Mouse (Mus musculus) heart, embryonic 16.5 days (tissue): ENCODE results near the gene Ankrd11. TPM values are rescaled to one million over a fixed set of nuclear protein-coding genes. Genes with fewer than 3 reads are reported as not detected.

Source experiments
- ATAC-seq: fragments of 200-750 bp; cut with Nextera tagmentation; replicated peaks from 2 replicates; pipeline ENCODE4 v1.8.0; 2017; ENCODE audit warnings: moderate number of reproducible peaks; ENCODE audit not compliant: insufficient read depth, low FRiP score; ENCODE audit errors: extremely low read depth
- H3K27ac ChIP-seq: fragments of 300-500 bp; sonication (generic); 2 replicates; pipeline ENCODE4 v1.5.1; 2014; ENCODE audit warnings: mild to moderate bottlenecking, low read length, control low read depth, moderate library complexity
- H3K27me3 ChIP-seq: fragments of 300-500 bp; sonication (generic); 2 replicates; pipeline ENCODE4 v1.6.1; 2014; ENCODE audit warnings: low read length, mixed read lengths; ENCODE audit not compliant: control insufficient read depth, insufficient read depth
- H3K36me3 ChIP-seq: fragments of 300-500 bp; sonication (generic); 2 replicates; pipeline ENCODE4 v1.6.1; 2014; ENCODE audit not compliant: control insufficient read depth, insufficient read depth
- H3K4me1 ChIP-seq: fragments of 300-500 bp; sonication (generic); 2 replicates; pipeline ENCODE4 v1.6.1; 2014; ENCODE audit warnings: low read length, mixed read lengths; ENCODE audit not compliant: control insufficient read depth, insufficient read depth
- H3K4me2 ChIP-seq: fragments of 300-500 bp; sonication (generic); 2 replicates; pipeline ENCODE4 v1.6.1; 2014; ENCODE audit warnings: low read depth, mild to moderate bottlenecking, control low read depth, low read length
- H3K4me3 ChIP-seq: fragments of 300-500 bp; sonication (generic); 2 replicates; pipeline ENCODE4 v1.5.1; 2014; ENCODE audit warnings: mild to moderate bottlenecking, control low read depth, low read length
- H3K9ac ChIP-seq: fragments of 300-500 bp; sonication (generic); 2 replicates; pipeline ENCODE4 v1.6.1; 2014; ENCODE audit warnings: low read length, control low read depth
- H3K9me3 ChIP-seq: fragments of 300-500 bp; sonication (generic); replicated peaks from 2 replicates; pipeline ENCODE4 v1.6.1; 2016; ENCODE audit warnings: low read length; ENCODE audit not compliant: control insufficient read depth
- WGBS: fragments of 180-500 bp; shearing (Covaris S2); extraction: QIAGEN DNeasy Blood & Tissue Kit; methylation state at CpG from one replicate; pipeline ENCODE4 v1.1.7; 2014; 5-methylcytosine and 5-hydroxymethylcytosine counted together
- polyA plus RNA-seq: library from polyadenylated mRNA; unstranded; fragments of >200 nt; fragmentation: Nextera tagmentation; extraction: Ambion mirVana; gene quantifications from 2 replicates; pipeline ENCODE4 v1.2.1, GENCODE M21; 2015

Ankrd11 gene
- polyA plus RNA-seq, 1 experiment from 2014 or later: 17.6 TPM

GRCm38 (mm10) chr8:122969964-122970620 lies 72.0 kb downstream of the Ankrd11 start:
- no peaks in the 10 kb centered on the region for H3K9me3 ChIP-seq
- no peaks in the 10 kb centered on the region for H3K4me1 ChIP-seq
- no peak overlapping the region for H3K9ac ChIP-seq
- no peaks in the 10 kb centered on the region for H3K27me3 ChIP-seq
- 93% methylated on average over 3 of the region's 3 CpGs for WGBS
- peaks cover 8% of the 10 kb centered on the region; the same call in 1 of the 2 replicates for H3K36me3 ChIP-seq
- no peak for ATAC-seq
- H3K27ac ChIP-seq: no peak overlapping the region
- no peak overlapping the region for H3K4me3 ChIP-seq
- no peak overlapping the region for H3K4me2 ChIP-seq

- Histone ChIP-seq H3K36me3 (peaks cover 4% of the 10 kb centered on the region; the same call in 1 of the 2 replicates), H3K9ac (no peak overlapping the region), H3K27me3 (no peaks in the 10 kb centered on the region), H3K9me3 (no peaks in the 10 kb centered on the region), H3K27ac (no peak overlapping the region), H3K4me1 (no peaks in the 10 kb centered on the region), H3K4me2 (no peak overlapping the region), H3K4me3 (no peak overlapping the region)
- ATAC-seq: no peak
- WGBS: 92% methylated on average over 3 of the region's 3 CpGs
Observed at GRCm38 (mm10) chr8:122968145-122968544, 73.9 kb downstream of the Ankrd11 start.

- Histone ChIP-seq H3K4me2 (no peak overlapping the region), H3K27ac (no peak overlapping the region), H3K36me3 (0 out of 2 replicates have a peak, but pooled peaks cover 2% of the 10 kb centered on the region), H3K9me3 (no peaks in the 10 kb centered on the region), H3K4me1 (peaks cover 12% of the 10 kb centered on the region), H3K9ac (no peak overlapping the region), H3K4me3 (no peak overlapping the region), H3K27me3 (no peaks in the 10 kb centered on the region)
- 74% methylated on average over 3 of the region's 3 CpGs for WGBS
- no peak for ATAC-seq
Observed at GRCm38 (mm10) chr8:122966638-122967037, 75.4 kb downstream of the Ankrd11 start.

- no peak for ATAC-seq
- no peaks in the 10 kb centered on the region for H3K36me3 ChIP-seq
Observed at GRCm38 (mm10) chr8:122962046-122962445, 80.0 kb downstream of the Ankrd11 start.

GRCm38 (mm10) chr8:122961458-122961857 lies 80.6 kb downstream of the Ankrd11 start:
- Histone ChIP-seq H3K4me3 (no peak overlapping the region), H3K4me2 (no peak overlapping the region), H3K36me3 (no peaks in the 10 kb centered on the region), H3K27ac (no peak overlapping the region), H3K9me3 (no peaks in the 10 kb centered on the region), H3K27me3 (no peaks in the 10 kb centered on the region), H3K9ac (no peak overlapping the region), H3K4me1 (peaks cover 27% of the 10 kb centered on the region)
- ATAC-seq: no peak
- 16% methylated on average over 2 of the region's 2 CpGs for WGBS

More at GRCm38 (mm10) chr8:122962046-122962445, 80.0 kb downstream of the Ankrd11 start:
- Histone ChIP-seq H3K4me1 (peaks cover 27% of the 10 kb centered on the region), H3K27ac (no peak overlapping the region), H3K4me2 (no peak overlapping the region), H3K9me3 (no peaks in the 10 kb centered on the region), H3K9ac (no peak overlapping the region), H3K27me3 (no peaks in the 10 kb centered on the region), H3K4me3 (no peak overlapping the region)
- 51% methylated on average over 5 of the region's 5 CpGs for WGBS

GRCm38 (mm10) chr8:122960932-122961331 lies 81.1 kb downstream of the Ankrd11 start:
- H3K27me3 ChIP-seq: no peaks in the 10 kb centered on the region
- no peak overlapping the region for H3K4me2 ChIP-seq
- peaks cover 28% of the 10 kb centered on the region for H3K4me1 ChIP-seq
- no peak overlapping the region for H3K27ac ChIP-seq
- no peak overlapping the region for H3K4me3 ChIP-seq
- H3K9ac ChIP-seq: no peak overlapping the region
- H3K36me3 ChIP-seq: no peaks in the 10 kb centered on the region
- WGBS: 9% methylated on average over 1 of the region's 1 CpGs
- no peak for ATAC-seq
- no peaks in the 10 kb centered on the region for H3K9me3 ChIP-seq

- H3K9me3 ChIP-seq: no peaks in the 10 kb centered on the region
- H3K4me3 ChIP-seq: no peak overlapping the region
- H3K9ac ChIP-seq: no peak overlapping the region
- no peak overlapping the region for H3K27ac ChIP-seq
- 82% methylated on average over 5 of the region's 5 CpGs for WGBS
- H3K27me3 ChIP-seq: no peaks in the 10 kb centered on the region
- ATAC-seq: no peak
- no peaks in the 10 kb centered on the region for H3K36me3 ChIP-seq
- H3K4me1 ChIP-seq: peaks cover 33% of the 10 kb centered on the region
- no peak overlapping the region for H3K4me2 ChIP-seq
Observed at GRCm38 (mm10) chr8:122960323-122960722, 81.8 kb downstream of the Ankrd11 start.

- no peaks in the 10 kb centered on the region for H3K9me3 ChIP-seq
- H3K27ac ChIP-seq: no peak overlapping the region
- 80% methylated on average over 3 of the region's 3 CpGs for WGBS
- H3K4me2 ChIP-seq: no peak overlapping the region
- ATAC-seq: no peak
- H3K4me1 ChIP-seq: peaks cover 30% of the 10 kb centered on the region
- no peaks in the 10 kb centered on the region for H3K27me3 ChIP-seq
- H3K9ac ChIP-seq: no peak overlapping the region
- H3K4me3 ChIP-seq: no peak overlapping the region
- H3K36me3 ChIP-seq: no peaks in the 10 kb centered on the region
Observed at GRCm38 (mm10) chr8:122955997-122956396, 86.1 kb downstream of the Ankrd11 start.

GRCm38 (mm10) chr8:122955195-122955594 lies 86.9 kb downstream of the Ankrd11 start:
- Histone ChIP-seq H3K4me1 (peaks cover 31% of the 10 kb centered on the region), H3K27ac (no peak overlapping the region), H3K9me3 (no peaks in the 10 kb centered on the region), H3K9ac (no peak overlapping the region), H3K36me3 (no peaks in the 10 kb centered on the region), H3K27me3 (no peaks in the 10 kb centered on the region), H3K4me3 (no peak overlapping the region), H3K4me2 (no peak overlapping the region)
- ATAC-seq: no peak
